Mouse (Mus musculus) liver, embryonic 14.5 days (tissue): ENCODE measurements around the gene Cnn3. TPM values are rescaled to one million over a fixed set of nuclear protein-coding genes. Genes with fewer than 3 reads are reported as not detected.

ENCODE experiments used
- ATAC-seq: fragments of 200-750 bp; cut with Nextera tagmentation; 2 replicates; pipeline ENCODE4 v1.8.0; 2017; ENCODE audit warnings: moderate number of reproducible peaks, mild to moderate bottlenecking, moderate library complexity; ENCODE audit not compliant: insufficient read depth
- DNase-seq, 3 experiments: peaks; one replicate each; pipeline ENCODE4 v3.0.0-alpha.2; 2012 to 2013; ENCODE audit warnings: low read depth in 3 of 3, low spot score in 3 of 3
- H3K27ac ChIP-seq: fragments of 300-500 bp; sonication (generic); 2 replicates; pipeline ENCODE4 v1.5.1; 2014; ENCODE audit warnings: moderate library complexity, mild to moderate bottlenecking, control low read depth, inconsistent platforms
- H3K27me3 ChIP-seq: fragments of 300-500 bp; sonication (generic); 2 replicates; pipeline ENCODE4 v1.6.1; 2014; ENCODE audit warnings: mild to moderate bottlenecking, low read length, moderate library complexity; ENCODE audit not compliant: control insufficient read depth, insufficient read depth
- H3K36me3 ChIP-seq: fragments of 300-500 bp; sonication (generic); replicated peaks from 2 replicates; pipeline ENCODE4 v1.6.1; 2014; ENCODE audit warnings: low read depth; ENCODE audit not compliant: control insufficient read depth, insufficient read depth
- H3K4me1 ChIP-seq, 2 experiments: fragments of 200-500 bp in 1 of 2; fragments of 300-500 bp in 1 of 2; sonication (generic) in 1 of 2; replicated peaks; 2 replicates each; pipeline ENCODE4 v1.6.1; 2012 to 2014; ENCODE audit warnings: antibody characterized with exemption in 1 of 2, inconsistent platforms in 1 of 2, low read length in 1 of 2; ENCODE audit not compliant: control insufficient read depth in 2 of 2, insufficient read depth in 2 of 2
- H3K4me2 ChIP-seq: fragments of 300-500 bp; sonication (generic); 2 replicates; pipeline ENCODE4 v1.6.1; 2014; ENCODE audit warnings: low read depth, mild to moderate bottlenecking, control low read depth, moderate library complexity
- H3K4me3 ChIP-seq, 2 experiments: fragments of 200-500 bp in 1 of 2; fragments of 300-500 bp in 1 of 2; sonication (generic) in 1 of 2; 2 replicates each; pipeline ENCODE4 v1.5.1; 2012 to 2014; ENCODE audit warnings: low read depth in 2 of 2, low read length in 2 of 2, mild to moderate bottlenecking in 2 of 2, control low read depth in 1 of 2, inconsistent platforms in 1 of 2, moderate library complexity in 1 of 2; ENCODE audit not compliant: insufficient read depth in 1 of 2
- H3K9ac ChIP-seq: fragments of 300-500 bp; sonication (generic); replicated peaks from 2 replicates; pipeline ENCODE4 v1.6.1; 2014; ENCODE audit warnings: mild to moderate bottlenecking, control low read depth, moderate library complexity
- H3K9me3 ChIP-seq: fragments of 300-500 bp; sonication (generic); 2 replicates; pipeline ENCODE4 v1.6.1; 2016; ENCODE audit warnings: low read length, mixed read lengths; ENCODE audit not compliant: control insufficient read depth
- CTCF ChIP-seq: IDR thresholded peaks from 2 replicates; pipeline ENCODE4 v1.5.1; 2016; ENCODE audit warnings: antibody characterized with exemption, low read depth, control low read depth
- EP300 ChIP-seq: IDR thresholded peaks from 2 replicates; pipeline ENCODE4 v1.6.1; 2016; ENCODE audit warnings: antibody characterized with exemption, low read depth
- WGBS: fragments of 180-500 bp; shearing (Covaris S2); extraction: QIAGEN DNeasy Blood & Tissue Kit; methylation state at CpG from one replicate; pipeline ENCODE4 v1.1.7; 2014; ENCODE audit not compliant: insufficient replicate concordance; 5-methylcytosine and 5-hydroxymethylcytosine counted together
- polyA plus RNA-seq, 2 experiments: library from polyadenylated mRNA; depleted of rRNA in 1 of 2; stranded (reverse) in 1 of 2; unstranded in 1 of 2; fragments of >200 nt; fragmentation: Nextera tagmentation in 1 of 2; extraction: Ambion mirVana in 1 of 2; gene quantifications; 2 replicates each; pipeline versions ENCODE4 v1.2.1 to v1.2.3; 2012 to 2014

Cnn3 gene
- polyA plus RNA-seq, 2 experiments, result 62.7 to 82.7 TPM

GRCm38 (mm10) chr3:121441504-121441903 lies 15.2 kb downstream of the Cnn3 start:
- 85% methylated on average over 12 of the region's 12 CpGs for WGBS
- H3K27me3 ChIP-seq, result no peaks in the 10 kb centered on the region
- DNase-seq (no peak), ATAC-seq (no peak)
- H3K4me1 ChIP-seq, result peaks cover 8 to 33% of the 10 kb centered on the region in 2 experiments; a peak in 2 of 4 replicates
- no peak for TF ChIP-seq CTCF
- TF ChIP-seq EP300, result no peak
- no peak overlapping the region for H3K9ac ChIP-seq
- H3K4me3 ChIP-seq, result no peak overlapping the region
- no peaks in the 10 kb centered on the region for H3K36me3 ChIP-seq
- no peak overlapping the region for H3K27ac ChIP-seq
- no peaks in the 10 kb centered on the region for H3K9me3 ChIP-seq
- no peak overlapping the region for H3K4me2 ChIP-seq

GRCm38 (mm10) chr3:121442288-121442687 lies 16.0 kb downstream of the Cnn3 start:
- Histone ChIP-seq H3K4me2 (no peak overlapping the region), H3K4me3 (no peak overlapping the region), H3K9me3 (no peaks in the 10 kb centered on the region), H3K36me3 (no peaks in the 10 kb centered on the region), H3K9ac (no peak overlapping the region), H3K27ac (no peak overlapping the region), H3K27me3 (no peaks in the 10 kb centered on the region), H3K4me1 (peaks cover 8 to 33% of the 10 kb centered on the region in 2 experiments; a peak in 2 of 4 replicates)
- no peak for DNase-seq
- ATAC-seq, result no peak
- TF ChIP-seq CTCF, result no peak
- TF ChIP-seq EP300, result no peak
- WGBS, result 65% methylated on average over 5 of the region's 5 CpGs

GRCm38 (mm10) chr3:121443861-121444271 lies 17.6 kb downstream of the Cnn3 start:
- Histone ChIP-seq H3K9me3 (no peaks in the 10 kb centered on the region), H3K4me1 (peaks cover 8 to 30% of the 10 kb centered on the region in 2 experiments; a peak in 2 of 4 replicates), H3K27me3 (no peaks in the 10 kb centered on the region), H3K9ac (no peak overlapping the region), H3K36me3 (no peaks in the 10 kb centered on the region), H3K4me3 (no peak overlapping the region), H3K27ac (no peak overlapping the region), H3K4me2 (no peak overlapping the region)
- ATAC-seq (no peak), DNase-seq (no peak)
- no peak for TF ChIP-seq EP300
- no peak for TF ChIP-seq CTCF
- WGBS, result 54% methylated on average over 4 of the region's 4 CpGs

- ATAC-seq (no peak), DNase-seq (no peak)
- no peak overlapping the region for H3K4me2 ChIP-seq
- 71% methylated on average over 6 of the region's 6 CpGs for WGBS
- no peaks in the 10 kb centered on the region for H3K27me3 ChIP-seq
- H3K4me3 ChIP-seq, result no peak overlapping the region
- H3K27ac ChIP-seq, result no peak overlapping the region
- peaks cover 8 to 28% of the 10 kb centered on the region in 2 experiments; a peak in 2 of 4 replicates for H3K4me1 ChIP-seq
- H3K36me3 ChIP-seq, result no peaks in the 10 kb centered on the region
- H3K9me3 ChIP-seq, result no peaks in the 10 kb centered on the region
- TF ChIP-seq EP300, result no peak
- no peak for TF ChIP-seq CTCF
- H3K9ac ChIP-seq, result no peak overlapping the region
Observed at GRCm38 (mm10) chr3:121444414-121444813, 18.1 kb downstream of the Cnn3 start.

- peak; percentile 27; the same call in 1 of the 2 replicates for ATAC-seq
- WGBS, result 28% methylated on average over 8 of the region's 8 CpGs
- Histone ChIP-seq H3K4me2 (0 out of 2 replicates have a peak overlapping the region, but pooled peaks have one; percentile 13), H3K27ac (no peak overlapping the region), H3K36me3 (peaks cover under 1% of the 10 kb centered on the region), H3K9me3 (no peaks in the 10 kb centered on the region), H3K4me3 (no peak overlapping the region), H3K4me1 (peaks cover 8 to 21% of the 10 kb centered on the region in 2 experiments; a peak in 2 of 4 replicates), H3K9ac (no peak overlapping the region), H3K27me3 (no peaks in the 10 kb centered on the region)
- no peak for TF ChIP-seq CTCF
- TF ChIP-seq EP300, result no peak
- DNase-seq, result no peak
Observed at GRCm38 (mm10) chr3:121446454-121446853, 20.2 kb downstream of the Cnn3 start.
